Mouse (Mus musculus): ENCODE measurements around the gene Ptpre. TPM values are rescaled to one million over a fixed set of nuclear protein-coding genes. Genes with fewer than 3 reads are reported as not detected.
"Not testable (repeated sequence)": the region's sequence is repeated elsewhere in the genome, so short reads cannot be mapped to it uniquely, and the experiment has no call there.

Ptpre gene
- polyA plus RNA-seq (2021), result 8.8 TPM

DNA sequence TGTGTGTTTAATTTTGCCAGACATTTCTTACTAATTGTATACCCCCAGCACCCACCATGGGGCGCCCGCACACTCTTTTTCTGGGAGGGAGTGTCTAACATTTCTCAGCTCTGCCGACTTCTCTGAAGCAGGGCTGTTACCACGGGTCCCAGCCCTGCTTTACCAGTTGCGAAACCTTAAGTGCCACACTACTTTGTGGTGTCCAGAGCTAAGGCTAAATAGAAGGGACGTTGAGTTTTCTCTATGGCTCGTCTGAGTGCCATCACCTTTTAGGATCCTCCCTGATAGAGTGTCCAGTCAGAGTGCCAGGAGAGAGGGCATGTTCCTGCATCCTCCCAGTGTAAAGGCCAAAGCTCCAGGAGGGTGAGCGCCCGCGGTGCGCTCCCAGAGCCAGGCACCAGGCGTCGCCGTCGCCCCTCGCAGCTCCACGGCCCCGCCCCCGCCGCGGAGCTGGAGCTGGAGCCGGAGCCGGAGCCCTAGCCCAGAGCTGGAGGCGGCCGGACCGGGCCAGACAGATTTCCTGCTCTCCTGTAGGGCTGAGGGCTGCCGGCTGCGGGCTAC lies at the start of gene Ptpre:
Gene Ptpre, plus strand, starts transcription at position 141 of the 561 bp plus-strand sequence.
- ChIA-PET POLR2A (interaction anchor here (1.2 to 2.9 kb wide), 2 partner anchors 13 to 84 kb away, joined by 3 to 8 read pairs; no protein-coding TSS in a partner anchor), CTCF (interaction anchor here (0.7 to 5.1 kb wide), 21 partner anchors 9 to 198 kb away, joined by 3 to 53 read pairs (median 8); no protein-coding TSS in a partner anchor)
- TF ChIP-seq CTCF (IDR thresholded peaks at IDR 0.05), result peak; percentile 100
- DNase-seq (ENCODE audit: low read depth, low spot score) (peak; percentile 50), ATAC-seq (peak; percentile 94)
- H3K27me3 ChIP-seq, result no peaks in the 10 kb centered on the region
- in situ Hi-C loops (cut with MboI; ENCODE audit: low pct_unique_long_range_greater_than_20kb), result loop anchor here (5.0 kb wide), 2 partner anchors 90 to 200 kb away; no protein-coding TSS in a partner anchor

DNA sequence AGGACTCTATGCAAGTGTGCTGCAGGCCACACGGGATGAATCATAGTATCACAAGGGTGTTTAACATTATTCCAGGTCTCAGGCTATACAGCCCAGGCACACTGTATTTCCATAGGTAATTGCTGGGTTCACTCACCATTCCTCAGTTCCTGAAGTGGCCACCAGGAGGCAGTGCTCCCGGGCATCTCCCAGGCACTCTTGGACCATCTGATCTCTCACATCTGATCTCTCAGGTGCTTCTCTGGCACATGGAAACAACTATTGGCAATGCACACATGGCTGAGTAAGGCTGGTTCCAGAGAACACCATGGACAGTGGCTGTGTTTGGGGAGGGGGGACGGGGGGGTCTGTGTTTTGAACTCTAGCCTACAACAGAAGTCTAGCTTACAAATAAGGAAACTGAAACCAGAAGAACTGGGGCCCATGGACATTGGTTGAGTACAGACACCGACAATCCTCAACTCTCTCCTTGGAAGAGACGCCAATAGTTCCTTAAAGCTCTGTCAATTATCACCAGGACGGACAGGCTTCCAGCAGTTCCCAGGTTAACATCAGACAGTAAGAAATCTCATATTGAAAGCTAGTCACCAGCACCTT lies 49.0 kb upstream of the Ptpre start:
- POLR2A ChIA-PET, result interaction anchor here (0.5 kb wide), 1 partner anchor 269 kb away, joined by 3 read pairs; no protein-coding TSS in a partner anchor
- DNase-seq (ENCODE audit: low read depth, low spot score), result no peak
- in situ Hi-C loops (cut with MboI; ENCODE audit: low pct_unique_long_range_greater_than_20kb), result loop anchor here (25.0 kb wide), 1 partner anchor 1826 kb away; no protein-coding TSS in a partner anchor
- TF ChIP-seq CTCF (IDR thresholded peaks at IDR 0.05), result peak; percentile 63
- ATAC-seq, result no peak
- CTCF ChIA-PET, result interaction anchor here (1.2 to 5.6 kb wide), 9 partner anchors 8 to 254 kb away, joined by 3 to 35 read pairs (median 6); no protein-coding TSS in a partner anchor
- H3K27me3 ChIP-seq, result no peaks in the 10 kb centered on the region

DNA sequence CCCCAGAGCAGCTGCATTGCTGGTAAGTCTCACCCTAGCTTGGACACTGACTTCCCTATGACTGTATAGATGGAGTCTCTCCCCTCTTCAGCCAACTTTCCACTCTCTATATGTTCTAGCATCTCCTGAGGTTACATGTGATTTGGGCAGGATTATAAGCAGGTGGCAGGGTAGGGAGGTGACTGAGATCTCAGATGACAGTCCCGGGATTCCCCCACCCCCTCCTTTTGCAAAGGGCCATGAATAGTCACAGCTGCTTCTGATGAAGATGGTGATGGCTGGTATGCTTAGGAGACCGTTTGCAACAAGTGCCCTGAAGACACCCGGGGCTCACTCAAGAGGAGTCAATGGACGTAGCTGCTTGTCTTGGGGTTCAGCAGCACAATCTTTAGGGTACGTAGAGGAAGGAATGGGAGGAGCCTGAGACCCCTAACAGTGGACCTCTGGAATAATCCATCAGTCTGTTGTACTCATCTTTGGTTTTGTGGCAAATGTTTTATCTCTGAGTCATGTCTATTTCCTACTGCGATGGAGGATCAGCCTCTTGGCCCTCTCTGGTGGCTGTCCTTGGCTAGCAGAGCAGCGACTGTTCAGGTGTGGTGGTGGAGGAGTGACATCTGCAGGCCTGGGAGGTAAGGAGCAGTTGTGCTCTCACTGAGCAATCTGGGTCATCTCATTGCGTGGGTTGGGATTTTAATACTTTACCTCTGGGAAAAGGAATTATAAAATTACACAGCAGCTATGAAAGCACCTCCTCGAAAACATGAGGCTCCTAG lies 47.4 kb upstream of the Ptpre start:
- no peak for TF ChIP-seq CTCF (IDR thresholded peaks at IDR 0.05)
- POLR2A ChIA-PET, result no interaction called here
- CTCF ChIA-PET, result interaction anchor here (0.6 to 5.6 kb wide), 3 partner anchors 12 to 148 kb away, joined by 3 to 35 read pairs (median 3); no protein-coding TSS in a partner anchor
- in situ Hi-C loops (cut with MboI; ENCODE audit: low pct_unique_long_range_greater_than_20kb), result loop anchor here (25.0 kb wide), 1 partner anchor 1828 kb away; no protein-coding TSS in a partner anchor
- no peaks in the 10 kb centered on the region for H3K27me3 ChIP-seq
- DNase-seq (ENCODE audit: low read depth, low spot score), result no peak
- peak; percentile 48 for ATAC-seq

DNA sequence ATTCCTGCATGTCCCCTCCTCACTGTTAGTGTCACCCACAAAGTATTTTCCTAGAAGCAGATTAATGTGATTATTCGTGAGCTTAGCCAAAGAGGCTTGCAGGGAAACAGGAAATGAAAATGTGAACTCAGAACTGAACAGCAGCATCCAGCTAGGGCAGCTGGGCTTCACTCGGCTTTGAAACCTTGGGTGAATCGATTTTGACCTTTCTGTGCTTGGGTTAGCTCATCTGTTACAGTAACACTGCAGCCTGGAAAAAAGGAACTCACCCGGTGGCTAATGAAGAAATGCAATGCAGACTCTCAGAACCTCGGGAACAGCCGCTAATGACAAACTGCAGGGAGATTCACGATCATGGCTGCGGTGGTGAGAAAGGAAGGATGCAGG lies 46.8 kb upstream of the Ptpre start:
- CTCF ChIA-PET, result interaction anchor here (1.6 to 5.6 kb wide), 2 partner anchors 87 to 148 kb away, joined by 3 to 35 read pairs; no protein-coding TSS in a partner anchor
- in situ Hi-C loops (cut with MboI; ENCODE audit: low pct_unique_long_range_greater_than_20kb), result loop anchor here (25.0 kb wide), 1 partner anchor 1828 kb away; no protein-coding TSS in a partner anchor
- ATAC-seq (no peak), DNase-seq (ENCODE audit: low read depth, low spot score) (no peak)
- H3K27me3 ChIP-seq, result no peaks in the 10 kb centered on the region
- POLR2A ChIA-PET, result no interaction called here
- TF ChIP-seq CTCF (IDR thresholded peaks at IDR 0.05), result no peak

DNA sequence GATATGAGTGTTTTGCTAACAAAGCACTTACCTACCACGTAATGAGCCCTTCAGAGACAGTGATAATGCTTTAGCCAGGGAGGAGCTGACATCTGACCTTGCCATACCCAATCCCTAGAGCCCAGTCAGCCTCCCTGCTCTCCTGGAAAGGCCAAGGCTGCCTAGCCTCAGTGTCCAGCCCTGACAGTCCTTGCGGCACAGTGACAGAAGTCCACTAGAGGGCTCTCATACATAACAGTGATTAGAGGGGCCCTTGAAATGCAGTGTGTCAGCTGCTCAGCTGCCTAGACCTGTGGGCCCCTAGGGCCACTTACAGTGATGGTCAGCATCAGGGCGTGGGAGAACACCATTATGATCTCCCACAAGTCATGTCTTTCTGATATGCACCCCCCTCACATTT lies 42.0 kb upstream of the Ptpre start:
- H3K27me3 ChIP-seq, result no peaks in the 10 kb centered on the region
- ATAC-seq, result no peak
- POLR2A ChIA-PET, result no interaction called here
- CTCF ChIA-PET, result interaction anchor here (1.1 to 2.4 kb wide), 4 partner anchors 8 to 241 kb away, joined by 3 to 10 read pairs (median 4); no protein-coding TSS in a partner anchor
- no peak for DNase-seq (ENCODE audit: low read depth, low spot score)
- in situ Hi-C loops (cut with MboI; ENCODE audit: low pct_unique_long_range_greater_than_20kb), result loop anchor here (25.0 kb wide), 1 partner anchor 1833 kb away; no protein-coding TSS in a partner anchor
- TF ChIP-seq CTCF (IDR thresholded peaks at IDR 0.05), result peak; percentile 73

DNA sequence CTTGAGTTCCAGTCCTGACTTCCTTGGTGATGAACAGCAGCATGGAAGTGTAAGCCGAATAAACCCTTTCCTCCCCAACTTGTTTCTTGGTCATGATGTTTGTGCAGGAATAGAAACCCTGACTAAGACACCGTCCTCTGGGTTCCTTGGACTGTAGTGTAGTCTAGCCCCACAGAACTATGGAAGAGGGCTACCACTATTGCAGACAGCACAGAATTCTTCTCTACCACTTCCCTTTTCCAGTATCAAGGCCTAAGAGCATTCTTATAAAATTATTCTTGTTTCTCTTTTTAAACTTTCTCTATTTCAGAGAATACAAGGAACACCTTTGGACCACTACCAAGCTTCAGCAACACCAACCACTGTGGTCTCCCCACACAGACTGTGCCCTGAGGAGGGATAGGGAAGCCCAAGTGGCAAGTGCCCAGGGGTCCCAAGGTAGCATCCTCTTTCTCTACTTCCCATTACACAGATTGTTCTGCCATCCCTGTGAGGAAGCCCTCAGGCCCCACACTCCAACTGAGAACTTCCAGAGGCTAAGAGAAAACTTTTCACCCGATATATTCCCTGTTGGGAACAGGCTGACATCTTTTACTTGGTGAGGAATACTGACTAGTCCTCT lies 38.6 kb upstream of the Ptpre start:
- TF ChIP-seq CTCF (IDR thresholded peaks at IDR 0.05), result no peak
- in situ Hi-C loops (cut with MboI; ENCODE audit: low pct_unique_long_range_greater_than_20kb), result loop anchor here (25.0 kb wide), 1 partner anchor 1836 kb away; no protein-coding TSS in a partner anchor
- CTCF ChIA-PET, result no interaction called here
- no peaks in the 10 kb centered on the region for H3K27me3 ChIP-seq
- POLR2A ChIA-PET, result interaction anchor here (0.6 kb wide), 1 partner anchor 146 kb away, joined by 3 read pairs; no protein-coding TSS in a partner anchor
- no peak for ATAC-seq
- DNase-seq (ENCODE audit: low read depth, low spot score), result no peak

DNA sequence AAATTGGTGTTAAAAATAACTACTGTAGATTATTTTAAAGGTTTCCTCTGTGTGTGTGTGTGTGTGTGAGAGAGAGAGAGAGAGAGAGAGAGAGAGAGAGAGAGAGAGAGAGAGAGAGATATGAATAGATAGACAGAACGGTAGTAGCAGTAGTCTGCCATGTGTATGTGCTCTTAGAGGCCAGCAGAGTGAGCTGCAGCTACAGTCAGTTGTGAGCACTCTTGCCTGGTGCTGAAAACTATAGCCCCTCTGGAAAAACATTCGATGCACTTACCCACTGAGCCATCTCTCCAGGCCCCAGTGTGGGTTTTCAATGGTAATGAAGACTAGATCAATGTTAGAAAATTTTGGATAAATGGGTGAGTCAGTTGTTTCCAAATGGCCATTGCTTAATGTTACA lies 37.9 kb upstream of the Ptpre start:
- ATAC-seq (no peak), DNase-seq (ENCODE audit: low read depth, low spot score) (no peak)
- in situ Hi-C loops (cut with MboI; ENCODE audit: low pct_unique_long_range_greater_than_20kb), result loop anchor here (25.0 kb wide), 1 partner anchor 1837 kb away; no protein-coding TSS in a partner anchor
- ChIA-PET CTCF (no interaction called here), POLR2A (interaction anchor here (0.6 kb wide), 1 partner anchor 145 kb away, joined by 3 read pairs; no protein-coding TSS in a partner anchor)
- peak; percentile 31 for TF ChIP-seq CTCF (IDR thresholded peaks at IDR 0.05)
- no peaks in the 10 kb centered on the region for H3K27me3 ChIP-seq

DNA sequence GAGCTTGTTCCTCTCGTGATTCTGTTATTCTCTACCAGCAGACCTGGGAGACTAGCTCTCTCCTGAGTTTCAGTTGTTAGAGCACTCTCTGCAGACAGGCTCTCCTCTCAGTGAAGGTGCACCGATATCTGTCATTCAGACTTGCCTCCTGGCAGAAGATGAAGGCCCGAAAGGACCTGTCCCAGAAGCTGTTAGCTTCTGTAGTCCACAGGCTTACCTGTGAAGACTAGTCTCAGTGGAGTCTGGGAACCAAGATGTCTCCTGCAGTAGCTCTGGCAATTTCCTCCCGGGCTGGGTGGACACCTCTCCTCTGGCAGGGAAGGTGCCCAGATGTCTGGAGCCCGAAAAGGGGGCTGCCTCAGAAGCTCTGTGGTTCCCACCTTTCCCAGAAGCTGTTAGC lies 30.8 kb upstream of the Ptpre start:
- DNase-seq (ENCODE audit: low read depth, low spot score); in situ Hi-C loops (cut with MboI; ENCODE audit: low pct_unique_long_range_greater_than_20kb); ATAC-seq; H3K27me3 ChIP-seq; POLR2A ChIA-PET: not testable (repeated sequence)
- CTCF ChIA-PET, result interaction anchor here (0.9 kb wide), 1 partner anchor 11 kb away, joined by 3 read pairs; no protein-coding TSS in a partner anchor

DNA sequence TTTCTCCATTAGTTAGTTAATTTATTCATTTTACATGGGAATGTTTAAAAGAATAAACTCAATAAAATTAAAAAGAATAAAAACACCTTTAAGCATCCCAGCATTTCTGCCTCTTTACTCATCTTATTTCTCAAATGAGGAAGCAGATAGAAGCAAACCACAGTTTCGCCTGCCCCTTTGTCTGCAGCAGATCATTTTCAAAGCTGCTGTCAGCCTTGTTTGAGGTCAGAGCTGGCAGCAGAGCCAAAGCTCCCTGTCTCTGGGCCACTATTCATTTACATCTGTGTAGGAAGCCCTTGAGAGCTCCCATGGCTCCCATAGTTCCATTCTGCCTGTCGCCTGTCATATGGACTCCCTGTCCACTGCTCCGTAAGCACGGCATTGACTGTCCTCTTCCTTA lies 28.7 kb upstream of the Ptpre start:
- no peak for DNase-seq (ENCODE audit: low read depth, low spot score)
- no peak for ATAC-seq
- CTCF ChIA-PET, result no interaction called here
- POLR2A ChIA-PET, result no interaction called here
- no peaks in the 10 kb centered on the region for H3K27me3 ChIP-seq
- in situ Hi-C loops (cut with MboI; ENCODE audit: low pct_unique_long_range_greater_than_20kb), result no loop called here
- TF ChIP-seq CTCF (IDR thresholded peaks at IDR 0.05), result no peak

DNA sequence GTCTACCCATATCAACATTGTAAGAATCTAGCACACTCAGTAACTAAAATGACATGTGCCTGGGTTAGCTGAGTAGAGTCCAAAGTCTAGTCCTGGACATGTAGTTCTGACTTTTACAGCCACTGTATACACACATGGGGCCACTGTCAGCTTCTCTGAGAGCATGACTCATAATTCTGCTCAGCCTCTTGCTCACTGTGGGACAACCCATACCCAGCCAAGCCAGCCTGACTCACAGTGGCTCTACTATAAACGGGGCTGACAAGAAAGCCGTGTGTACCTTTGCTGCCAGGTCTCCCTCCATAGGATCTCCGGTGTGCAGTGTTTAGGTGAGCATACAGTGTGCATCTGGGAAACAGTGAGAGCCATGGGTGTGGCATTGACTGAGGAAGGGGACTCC lies 28.0 kb upstream of the Ptpre start:
- CTCF ChIA-PET, result interaction anchor here (1.8 kb wide), 1 partner anchor 122 kb away, joined by 4 read pairs; no protein-coding TSS in a partner anchor
- in situ Hi-C loops (cut with MboI; ENCODE audit: low pct_unique_long_range_greater_than_20kb), result no loop called here
- DNase-seq (ENCODE audit: low read depth, low spot score) (no peak), ATAC-seq (peak; percentile 82)
- POLR2A ChIA-PET, result no interaction called here
- no peaks in the 10 kb centered on the region for H3K27me3 ChIP-seq
- TF ChIP-seq CTCF (IDR thresholded peaks at IDR 0.05), result no peak

Measured in Patski (cell line).